Mouse (Mus musculus) cerebellum, postnatal 25 days (tissue): ENCODE results near the gene Rbfox1.

Source experiments
- DNase-seq, 2 experiments: peaks; one replicate each; pipeline ENCODE4 v3.0.0; 2021; ENCODE audit warnings: mixed read lengths in 2 of 2

Gene Rbfox1

GRCm38 (mm10) chr16:6356931-6357330 lies 471.8 kb downstream of the Rbfox1 start:
- no peak for DNase-seq

GRCm38 (mm10) chr16:6365793-6366192 lies 480.6 kb downstream of the Rbfox1 start:
- DNase-seq: no peak

GRCm38 (mm10) chr16:6366649-6367048 lies 481.5 kb downstream of the Rbfox1 start:
- DNase-seq: no peak

- DNase-seq: no peak
Observed at GRCm38 (mm10) chr16:6380924-6381323, 495.8 kb downstream of the Rbfox1 start.

- no peak for DNase-seq
Observed at GRCm38 (mm10) chr16:6381572-6381971, 496.4 kb downstream of the Rbfox1 start.

- peak; percentile 52 to 54 for DNase-seq
Observed at GRCm38 (mm10) chr16:6382712-6383111, 497.6 kb downstream of the Rbfox1 start.

GRCm38 (mm10) chr16:6390278-6390930 lies 505.2 kb downstream of the Rbfox1 start:
- DNase-seq: peak; percentile 42 to 49

- no peak for DNase-seq
Observed at GRCm38 (mm10) chr16:6396676-6397409, 511.7 kb downstream of the Rbfox1 start.

GRCm38 (mm10) chr16:6397635-6398034 lies 512.5 kb downstream of the Rbfox1 start:
- peak in 1 of 2 experiments; percentile 38 for DNase-seq

GRCm38 (mm10) chr16:6402816-6403215 lies 517.7 kb downstream of the Rbfox1 start:
- DNase-seq: no peak

GRCm38 (mm10) chr16:6414846-6415245 lies 529.7 kb downstream of the Rbfox1 start:
- DNase-seq: no peak

- DNase-seq: no peak
Observed at GRCm38 (mm10) chr16:6421623-6422145, 536.5 kb downstream of the Rbfox1 start.

- peak; percentile 58 to 63 for DNase-seq
Observed at GRCm38 (mm10) chr16:6423878-6424409, 538.8 kb downstream of the Rbfox1 start.

GRCm38 (mm10) chr16:6424738-6425137 lies 539.6 kb downstream of the Rbfox1 start:
- peak; percentile 83 to 86 for DNase-seq

- peak; percentile 65 to 75 for DNase-seq
Observed at GRCm38 (mm10) chr16:6427292-6428281, 542.4 kb downstream of the Rbfox1 start.

GRCm38 (mm10) chr16:6430981-6431380 lies 545.8 kb downstream of the Rbfox1 start:
- DNase-seq: peak; percentile 69 to 74

- DNase-seq: peak; percentile 60 to 74
Observed at GRCm38 (mm10) chr16:6436445-6436844, 551.3 kb downstream of the Rbfox1 start.

GRCm38 (mm10) chr16:6448250-6448649 lies 563.1 kb downstream of the Rbfox1 start:
- no peak for DNase-seq

GRCm38 (mm10) chr16:6455349-6455748 lies 570.2 kb downstream of the Rbfox1 start:
- peak; percentile 31 to 36 for DNase-seq

- DNase-seq: peak; percentile 29 to 43
Observed at GRCm38 (mm10) chr16:6479094-6479590, 594.0 kb downstream of the Rbfox1 start.

- peak; percentile 46 to 54 for DNase-seq
Observed at GRCm38 (mm10) chr16:6479616-6480410, 594.7 kb downstream of the Rbfox1 start.

- peak; percentile 75 to 84 for DNase-seq
Observed at GRCm38 (mm10) chr16:6480411-6480728, 595.2 kb downstream of the Rbfox1 start.
